Mouse (Mus musculus): Measurements from ENCODE around the gene Lbx2. TPM values are rescaled to one million over a fixed set of nuclear protein-coding genes. Genes with fewer than 3 reads are reported as not detected.

The Lbx2 gene
- total RNA-seq, 1 experiment from 2014 or later: not detected

GRCm38 (mm10) chr6:83122961-83123360 lies 36.8 kb downstream of the Lbx2 start:
- no peak for ATAC-seq (replicated peaks; ENCODE audit: insufficient number of reproducible peaks, low FRiP score, low TSS enrichment, poor library complexity, severe bottlenecking)

DNA sequence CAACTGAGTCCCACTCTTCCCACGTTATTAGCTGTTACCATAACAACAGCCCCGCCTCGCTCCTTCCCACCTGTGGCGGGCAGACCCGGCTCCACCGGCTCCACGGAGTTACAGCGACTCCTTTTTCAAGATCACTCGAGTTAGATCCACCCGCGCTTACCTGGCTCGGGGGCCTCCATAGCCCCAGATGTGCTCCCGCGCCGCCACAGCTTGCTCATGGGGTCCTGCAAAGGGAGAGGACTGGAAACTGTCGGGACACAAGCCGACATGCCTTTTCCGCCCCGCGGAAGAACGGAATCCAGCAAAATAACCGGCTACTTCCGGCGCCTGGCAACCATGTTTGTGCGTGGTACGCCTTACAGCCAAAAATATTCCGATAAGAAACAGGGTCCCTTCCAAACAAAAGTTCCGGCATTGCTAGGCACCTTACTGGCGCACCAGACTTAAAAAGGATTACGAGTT lies 38.7 kb downstream of the Lbx2 start:
- ATAC-seq (replicated peaks; ENCODE audit: insufficient number of reproducible peaks, low FRiP score, low TSS enrichment, poor library complexity, severe bottlenecking): peak; percentile 84

DNA sequence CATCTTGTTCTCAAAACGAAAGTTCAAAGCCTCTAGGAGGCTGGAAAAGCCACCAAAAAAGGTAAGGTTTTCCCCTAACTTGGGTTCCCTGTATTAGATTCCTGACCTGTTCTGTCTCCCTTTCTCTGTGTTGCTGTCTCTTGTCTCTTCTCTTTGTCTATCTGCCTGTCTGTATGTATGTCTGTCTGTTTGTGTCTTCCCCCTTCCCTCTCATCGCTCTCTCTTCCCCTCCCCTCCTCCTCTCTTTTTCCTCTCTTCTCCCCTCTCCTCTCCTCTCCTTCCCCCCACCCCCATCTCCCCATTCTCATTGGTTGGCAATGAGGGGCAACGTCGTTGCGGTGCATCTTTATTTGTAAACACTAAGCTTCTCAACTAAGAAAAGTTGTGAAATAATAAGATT lies 39.2 kb downstream of the Lbx2 start, which contains the start of gene Ino80b:
TSS of gene Ino80b (minus strand) at position 101 of the 400 bp plus-strand sequence.
- ATAC-seq (replicated peaks; ENCODE audit: insufficient number of reproducible peaks, low FRiP score, low TSS enrichment, poor library complexity, severe bottlenecking): no peak

DNA sequence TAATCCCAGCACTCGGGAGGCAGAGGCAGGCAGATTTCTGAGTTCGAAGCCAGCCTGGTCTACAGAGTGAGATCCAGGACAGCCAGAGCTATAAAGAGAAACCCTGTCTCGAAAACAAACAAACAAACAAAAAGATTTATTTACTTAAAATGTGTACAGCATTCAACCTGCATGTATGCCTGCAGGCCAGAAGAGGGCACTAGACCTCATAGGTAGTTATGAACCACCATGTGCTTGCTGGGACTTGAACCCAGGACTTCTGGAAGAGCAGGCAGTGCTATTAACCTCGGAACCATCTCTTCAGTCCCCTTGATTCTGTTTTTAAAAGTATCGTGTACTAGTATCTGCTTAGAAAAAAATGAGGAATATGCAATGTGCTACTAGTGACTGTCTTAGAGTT lies 41.3 kb downstream of the Lbx2 start:
- ATAC-seq (replicated peaks; ENCODE audit: insufficient number of reproducible peaks, low FRiP score, low TSS enrichment, poor library complexity, severe bottlenecking): no peak

DNA sequence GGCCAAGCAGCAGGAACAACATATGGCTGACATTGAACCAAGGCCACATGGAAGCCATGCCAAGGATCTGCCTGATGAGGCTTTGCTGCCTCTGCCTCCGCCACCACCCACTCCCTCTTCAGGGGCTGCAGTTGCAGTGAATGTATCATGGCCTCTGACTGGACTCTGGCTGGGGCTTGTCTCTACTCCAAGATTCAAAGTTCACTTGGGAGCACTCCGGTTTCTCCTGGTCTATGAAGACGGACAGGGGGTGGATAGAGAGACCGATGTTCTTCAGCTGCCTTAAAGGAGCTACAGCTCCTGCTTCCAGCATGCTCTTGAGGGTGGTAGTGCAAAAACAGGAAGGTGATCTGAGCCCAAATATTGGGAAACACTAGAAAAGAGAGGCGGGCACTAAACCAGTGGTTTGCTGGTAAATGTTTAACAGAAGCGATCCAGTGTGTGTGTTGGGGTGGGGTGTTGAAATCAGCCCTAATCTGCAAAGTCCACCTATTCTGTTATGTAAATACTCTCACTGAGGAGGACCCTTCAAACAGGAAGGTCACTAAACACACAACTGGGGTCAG lies 45.4 kb downstream of the Lbx2 start:
- ATAC-seq (replicated peaks; ENCODE audit: insufficient number of reproducible peaks, low FRiP score, low TSS enrichment, poor library complexity, severe bottlenecking): peak; percentile 81

DNA sequence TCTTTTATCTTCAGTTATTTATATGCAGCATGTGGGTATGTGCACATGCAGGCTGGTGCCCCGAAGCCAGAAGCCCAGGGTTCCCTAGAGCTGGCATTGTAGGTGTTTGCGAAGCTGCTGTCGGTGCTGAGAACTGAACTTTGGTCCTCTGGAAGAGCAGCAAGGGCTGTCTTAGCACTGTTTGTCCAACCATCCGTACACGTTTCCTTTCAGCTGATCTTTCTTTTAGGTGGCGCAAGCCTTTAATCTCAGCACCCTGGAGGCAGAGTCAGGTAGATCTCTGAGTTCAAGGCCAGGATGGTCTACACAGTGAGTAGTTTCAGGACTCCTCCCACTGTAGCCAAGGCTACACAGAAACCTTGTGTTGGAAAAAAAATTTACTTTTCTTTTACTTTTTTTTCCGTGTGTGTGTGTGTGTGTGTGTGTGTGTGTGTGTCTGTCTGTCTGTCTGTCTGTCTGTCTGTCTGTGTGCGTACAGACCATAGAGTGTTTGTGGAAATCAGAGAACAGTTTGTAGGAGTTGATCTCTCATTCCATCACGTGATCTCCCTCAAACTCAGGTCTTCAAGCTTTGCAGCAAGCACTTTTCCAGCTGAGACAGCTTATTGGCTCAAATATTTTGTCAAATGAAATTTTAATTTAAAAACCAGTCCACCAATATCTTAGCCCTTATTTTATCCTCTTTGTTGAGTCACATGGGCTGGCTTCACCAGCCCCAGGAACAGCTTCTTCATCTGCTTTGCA lies 46.2 kb downstream of the Lbx2 start:
- ATAC-seq (replicated peaks; ENCODE audit: insufficient number of reproducible peaks, low FRiP score, low TSS enrichment, poor library complexity, severe bottlenecking): no peak

- ATAC-seq (replicated peaks; ENCODE audit: insufficient number of reproducible peaks, low FRiP score, low TSS enrichment, poor library complexity, severe bottlenecking): no peak
These were observed 48.1 kb downstream of the Lbx2 start for GRCm38 (mm10) chr6:83134226-83134625.

GRCm38 (mm10) chr6:83134951-83135513 lies 48.9 kb downstream of the Lbx2 start, which contains the start of gene Rtkn:
Rtkn (plus strand) TSS chr6:83135463.
- ATAC-seq (replicated peaks; ENCODE audit: insufficient number of reproducible peaks, low FRiP score, low TSS enrichment, poor library complexity, severe bottlenecking): no peak

DNA sequence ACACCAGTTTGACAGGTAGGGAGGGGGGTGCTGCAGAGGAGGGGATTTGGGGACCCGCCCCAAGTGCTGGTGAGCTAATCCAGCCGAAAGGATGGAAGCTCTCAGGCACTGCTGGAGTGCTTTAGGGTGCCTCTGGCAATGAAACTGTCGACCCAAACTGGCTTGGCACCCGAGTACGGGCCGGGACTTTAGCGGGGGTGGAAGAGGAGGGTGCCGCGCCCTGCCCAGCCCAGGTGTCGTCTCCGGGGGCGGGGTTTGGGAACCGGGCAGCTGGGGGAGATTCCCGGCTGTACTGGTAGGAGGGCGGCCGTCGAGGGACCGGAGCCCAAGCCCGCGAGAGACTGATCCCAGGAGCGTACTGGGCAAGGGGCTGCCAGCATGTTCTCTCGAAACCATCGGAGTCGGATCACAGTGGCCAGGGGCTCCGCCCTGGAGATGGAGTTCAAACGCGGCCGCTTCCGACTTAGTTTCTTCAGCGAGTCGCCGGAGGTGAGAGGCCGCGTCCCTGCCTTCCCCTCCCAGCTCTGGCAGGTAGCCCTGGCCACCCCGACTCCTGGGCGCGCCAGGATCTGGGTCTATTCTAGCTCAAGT lies 49.5 kb downstream of the Lbx2 start:
- ATAC-seq (replicated peaks; ENCODE audit: insufficient number of reproducible peaks, low FRiP score, low TSS enrichment, poor library complexity, severe bottlenecking): no peak

DNA sequence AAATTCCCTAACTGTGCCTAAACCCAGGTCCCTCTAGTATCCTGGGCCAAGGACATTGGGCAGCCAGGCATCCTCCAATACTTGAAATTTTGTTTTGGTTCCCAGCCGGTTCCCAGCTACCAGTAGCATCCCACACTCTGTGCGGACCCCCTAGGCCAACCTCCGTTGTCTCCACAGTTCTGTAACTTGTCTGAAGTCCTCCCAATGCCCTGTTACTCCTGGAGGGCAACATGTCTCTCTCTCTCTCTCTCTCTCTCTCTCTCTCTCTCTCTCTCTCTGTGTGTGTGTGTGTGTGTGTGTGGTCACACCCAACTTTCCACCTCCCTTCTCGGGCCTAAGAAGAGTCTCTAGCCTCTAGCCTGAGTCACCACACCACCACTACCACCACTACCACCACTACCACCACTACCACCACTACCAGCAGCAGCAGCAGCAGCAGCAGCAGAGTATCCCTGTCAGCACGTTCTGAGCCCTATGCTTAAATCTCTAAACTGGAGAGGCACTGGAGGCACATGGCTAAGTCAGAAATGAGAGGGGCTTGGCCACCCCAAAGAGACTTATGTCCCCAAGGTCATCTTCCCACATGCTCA lies 50.2 kb downstream of the Lbx2 start:
- ATAC-seq (replicated peaks; ENCODE audit: insufficient number of reproducible peaks, low FRiP score, low TSS enrichment, poor library complexity, severe bottlenecking): no peak

GRCm38 (mm10) chr6:83136881-83137575 lies 50.9 kb downstream of the Lbx2 start:
- no peak for ATAC-seq (replicated peaks; ENCODE audit: insufficient number of reproducible peaks, low FRiP score, low TSS enrichment, poor library complexity, severe bottlenecking)

DNA sequence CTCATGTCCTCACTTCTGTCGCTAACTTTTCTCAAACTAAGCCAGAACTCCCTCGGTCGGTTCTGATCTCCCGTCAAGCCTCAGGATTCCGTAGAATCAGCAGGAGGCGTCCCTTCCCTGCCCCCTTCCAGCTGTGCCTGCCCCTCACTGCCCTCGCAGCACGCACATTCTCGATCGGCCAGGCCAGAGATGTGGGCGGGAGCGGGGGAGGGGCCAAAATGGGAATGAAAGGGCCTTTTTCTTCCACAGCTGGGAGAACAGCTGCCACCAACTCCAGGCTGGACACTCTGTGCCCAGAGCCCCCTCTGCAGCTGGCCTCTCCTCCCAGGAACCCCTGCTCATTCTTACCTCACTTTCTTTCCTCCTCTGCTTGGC lies 51.4 kb downstream of the Lbx2 start:
- no peak for ATAC-seq (replicated peaks; ENCODE audit: insufficient number of reproducible peaks, low FRiP score, low TSS enrichment, poor library complexity, severe bottlenecking)

Other genes starting within 250 kb of the Lbx2 start
- gene Sema4f, start 146.6 kb upstream of the Lbx2 start, total RNA-seq (2017): not detected in 3 replicates
- gene M1ap, start 139.5 kb upstream of the Lbx2 start, total RNA-seq (2017): 1.8 TPM in 1 of 3 replicates, not detected in the others
- gene Dok1, start 52.9 kb upstream of the Lbx2 start, total RNA-seq (2017): 36.6 to 44.9 TPM (median 43.6 TPM) in 3 replicates
- gene Loxl3, start 52.2 kb upstream of the Lbx2 start, total RNA-seq (2017): 2.3 to 10.2 TPM (median 4.2 TPM) in 3 replicates
- 187 to 238 TPM (median 209 TPM) in 3 replicates for gene Aup1, start 31.8 kb upstream of the Lbx2 start, total RNA-seq (2017)
- 81.4 to 125 TPM (median 105 TPM) in 3 replicates for gene Htra2, start 31.1 kb upstream of the Lbx2 start, total RNA-seq (2017)
- gene Dqx1, start 28.5 kb upstream of the Lbx2 start, total RNA-seq (2017): 0.21 to 3.8 TPM (median 2.6 TPM) in 3 replicates
- not detected in 3 replicates for gene Tlx2, start 16.1 kb upstream of the Lbx2 start, total RNA-seq (2017)
- gene Pcgf1, start 8.5 kb upstream of the Lbx2 start, total RNA-seq (2017): 2.0 to 13.5 TPM (median 6.9 TPM) in 3 replicates
- 0.48 to 12.5 TPM (median 1.5 TPM) in 3 replicates for gene Ccdc142, start 15.2 kb downstream of the Lbx2 start, total RNA-seq (2017)
- gene Gm42688, start 15.2 kb downstream of the Lbx2 start, total RNA-seq (2017): 2.5 to 5.5 TPM (median 2.6 TPM) in 3 replicates
- gene Mrpl53, start 22.7 kb downstream of the Lbx2 start, total RNA-seq (2017): 4.4 to 38.2 TPM (median 19.3 TPM) in 3 replicates
- gene Mogs, start 29.1 kb downstream of the Lbx2 start, total RNA-seq (2017): 24.8 to 42.1 TPM (median 28.8 TPM) in 3 replicates
- 45.0 to 60.1 TPM (median 53.4 TPM) in 3 replicates for gene Wbp1, start 35.2 kb downstream of the Lbx2 start, total RNA-seq (2017)
- 25.0 to 53.9 TPM (median 41.3 TPM) in 3 replicates for gene Ino80b, start 39.1 kb downstream of the Lbx2 start, total RNA-seq (2017)
- 0.96 to 2.7 TPM (median 1.0 TPM) in 3 replicates for gene Rtkn, start 49.1 kb downstream of the Lbx2 start, total RNA-seq (2017)
- 0.11 to 0.29 TPM in 2 of 3 replicates, not detected in the other for gene Wdr54, start 70.0 kb downstream of the Lbx2 start, total RNA-seq (2017)
- 0.48 TPM in 1 of 3 replicates, not detected in the others for gene 1700003E16Rik, start 70.0 kb downstream of the Lbx2 start, total RNA-seq (2017)
- gene Dctn1, start 79.6 kb downstream of the Lbx2 start, total RNA-seq (2017): 39.1 to 65.9 TPM (median 51.0 TPM) in 3 replicates
- not detected in 3 replicates for gene Slc4a5, start 133.5 kb downstream of the Lbx2 start, total RNA-seq (2017)
- 25.6 to 40.2 TPM (median 28.5 TPM) in 3 replicates for gene Mthfd2, start 239.5 kb downstream of the Lbx2 start, total RNA-seq (2017)
- gene Mob1a, start 239.6 kb downstream of the Lbx2 start, total RNA-seq (2017): 300 to 314 TPM (median 304 TPM) in 3 replicates